Comparison of ENCODE assay signal across 8 mouse cellular contexts in the genomic region with DNA sequence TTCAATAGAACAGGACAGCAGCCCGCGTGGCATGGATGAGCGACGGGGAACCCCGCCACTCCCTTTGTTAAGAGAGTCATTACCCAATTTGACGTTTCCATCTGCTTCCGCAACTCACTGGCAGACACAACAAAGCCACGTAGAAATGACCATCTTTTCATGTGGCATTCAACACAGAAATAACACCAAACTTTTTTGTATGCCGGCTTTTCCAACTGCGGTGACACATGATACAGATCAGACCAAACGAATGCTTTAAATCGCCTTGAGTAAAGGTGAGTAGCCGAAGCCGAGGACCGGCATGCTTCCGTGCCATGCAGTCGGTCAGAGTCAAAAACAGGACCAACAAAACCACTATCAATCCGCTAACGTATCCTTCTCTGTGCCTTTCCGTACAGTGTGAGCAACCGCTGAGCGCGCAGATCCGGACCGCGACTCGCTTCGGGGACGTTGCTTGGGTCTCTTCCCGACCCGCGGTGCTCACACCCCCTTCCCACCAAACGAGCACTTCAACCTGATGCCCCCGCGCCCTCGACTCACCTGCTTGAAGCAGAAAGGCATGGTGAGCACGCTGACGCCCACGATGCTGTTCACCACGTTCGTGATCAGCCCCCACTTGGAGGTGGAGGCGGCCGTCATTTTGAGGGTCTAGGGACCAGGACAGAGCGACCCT. TPM values are rescaled to one million over a fixed set of nuclear protein-coding genes. Genes with fewer than 3 reads are reported as not detected.
DNase-seq lines count a peak whose midpoint lies in the region; ATAC-seq and TF ChIP-seq lines count a peak whose summit lies in the region.

No protein-coding gene starts in this region.

- peak overlapping the region; percentile 85 for H3K9ac ChIP-seq in heart, embryonic 14.5 days (ENCODE audit: low read length)
- peak overlapping the region; percentile 70 for H3K9ac ChIP-seq in midbrain, embryonic 15.5 days

- peak overlapping the region; percentile 89 for H3K4me3 ChIP-seq in cerebellum, adult 2 months (replicated peaks; ENCODE audit: insufficient read depth, low read depth, low read length)
- H3K4me3 ChIP-seq in heart, embryonic 14.5 days (ENCODE audit: control insufficient read depth in 1 of 2, insufficient read depth in 1 of 2, low read depth in 1 of 2, low read length in 2 of 2): peak overlapping the region; percentile 66 to 82
- H3K4me3 ChIP-seq in midbrain, embryonic 15.5 days: peak overlapping the region; percentile 65

- peak; percentile 28 for ATAC-seq in heart, embryonic 14.5 days (ENCODE audit: insufficient number of reproducible peaks, insufficient read depth, low FRiP score, low read depth)
- peak; percentile 62 for ATAC-seq in midbrain, embryonic 15.5 days (replicated peaks)

- no peaks in the 10 kb centered on the region for H3K9me3 ChIP-seq in heart, embryonic 14.5 days (ENCODE audit: control insufficient read depth, low read length)
- no peaks in the 10 kb centered on the region for H3K9me3 ChIP-seq in midbrain, embryonic 15.5 days

- H3K4me2 ChIP-seq in heart, embryonic 14.5 days (ENCODE audit: low read length): peak overlapping the region; percentile 78
- H3K4me2 ChIP-seq in midbrain, embryonic 15.5 days: peak overlapping the region; percentile 79

- WGBS in cerebellum, adult 2 months: under 1% methylated on average over 44 of the region's 44 CpGs
- WGBS in heart, embryonic 14.5 days: under 1% methylated on average over 44 of the region's 44 CpGs
- WGBS in midbrain, embryonic 15.5 days: under 1% methylated on average over 44 of the region's 44 CpGs

- no peak for TF ChIP-seq POLR2A in cerebellum, adult 2 months (IDR thresholded peaks at IDR 0.05; ENCODE audit: borderline replicate concordance, insufficient read depth, low read length)

- no peak for DNase-seq in cerebellum, adult 2 months
- DNase-seq in cerebellum, postnatal 25 days: no peak
- DNase-seq in 416B (ENCODE audit: low read depth) (peak; percentile 75), liver (peak; percentile 41)
- DNase-seq in c-Kit-negative CD71-positive TER-119-positive erythroid progenitor cells, embryonic 14.5 days (ENCODE audit: low read depth, low spot score): peak; percentile 26
- DNase-seq in urinary bladder, postnatal 14 days (ENCODE audit: low spot score): no peak

- peaks cover 12% of the 10 kb centered on the region; the same call in 1 of the 2 replicates for H3K36me3 ChIP-seq in heart, embryonic 14.5 days (ENCODE audit: control insufficient read depth, insufficient read depth, low read length)
- no peaks in the 10 kb centered on the region for H3K36me3 ChIP-seq in midbrain, embryonic 15.5 days (replicated peaks)

- 0 out of 2 replicates have a peak, but pooled peaks cover 4% of the 10 kb centered on the region for H3K4me1 ChIP-seq in cerebellum, adult 2 months (ENCODE audit: control insufficient read depth, insufficient read depth, low read length)
- peaks cover 6 to 19% of the 10 kb centered on the region in 2 experiments; a peak in 3 of 4 replicates for H3K4me1 ChIP-seq in heart, embryonic 14.5 days (ENCODE audit: control insufficient read depth in 2 of 2, insufficient read depth in 2 of 2, low read length in 2 of 2)
- peaks cover 22% of the 10 kb centered on the region for H3K4me1 ChIP-seq in midbrain, embryonic 15.5 days

- TF ChIP-seq CTCF in cerebellum, adult 2 months (IDR thresholded peaks at IDR 0.05; ENCODE audit: borderline replicate concordance, insufficient read depth, low read depth, low read length): no peak

- H3K27me3 ChIP-seq in cerebellum, adult 2 months (ENCODE audit: control insufficient read depth, insufficient read depth, low read length): no peaks in the 10 kb centered on the region
- H3K27me3 ChIP-seq in heart, embryonic 14.5 days (ENCODE audit: control insufficient read depth, insufficient read depth, low read length): no peaks in the 10 kb centered on the region
- no peaks in the 10 kb centered on the region for H3K27me3 ChIP-seq in midbrain, embryonic 15.5 days (replicated peaks)

- H3K27ac ChIP-seq in cerebellum, adult 2 months (ENCODE audit: insufficient read depth, low read length): peak overlapping the region; percentile 28; the same call in 1 of the 2 replicates
- H3K27ac ChIP-seq in heart, embryonic 14.5 days (replicated peaks in 1 of 2; ENCODE audit: control insufficient read depth in 1 of 2, insufficient read depth in 1 of 2, low read depth in 2 of 2, low read length in 2 of 2): peak overlapping the region; percentile 52 to 76
- peak overlapping the region; percentile 74 for H3K27ac ChIP-seq in midbrain, embryonic 15.5 days

RNA-seq across cellular contexts. Expression of a gene that starts 0.6 kb away (rescaled TPM):
- polyA plus RNA-seq in cerebellum, adult 2 months (2012; rRNA removed): 72.5 and 73.2 TPM in 2 replicates
- polyA plus RNA-seq in heart, embryonic 14.5 days (2014; fragmentation: Nextera tagmentation; extraction: Ambion mirVana): 68.8 and 74.1 TPM in 2 replicates
- 116 and 125 TPM in 2 replicates for polyA plus RNA-seq in midbrain, embryonic 15.5 days (2015; fragmentation: Nextera tagmentation; extraction: Ambion mirVana)

RNA-seq across cellular contexts. Expression of a gene that starts 51.8 kb away (rescaled TPM):
- polyA plus RNA-seq in cerebellum, adult 2 months (2012; rRNA removed): 43.5 and 50.7 TPM in 2 replicates
- 119 and 121 TPM in 2 replicates for polyA plus RNA-seq in heart, embryonic 14.5 days (2014; fragmentation: Nextera tagmentation; extraction: Ambion mirVana)
- polyA plus RNA-seq in midbrain, embryonic 15.5 days (2015; fragmentation: Nextera tagmentation; extraction: Ambion mirVana): 51.4 and 53.5 TPM in 2 replicates

RNA-seq across cellular contexts. Expression of a gene that starts 52.0 kb away (rescaled TPM):
- 43.5 and 44.7 TPM in 2 replicates for polyA plus RNA-seq in cerebellum, adult 2 months (2012; rRNA removed)
- polyA plus RNA-seq in heart, embryonic 14.5 days (2014; fragmentation: Nextera tagmentation; extraction: Ambion mirVana): 11.7 and 13.9 TPM in 2 replicates
- 23.6 and 24.2 TPM in 2 replicates for polyA plus RNA-seq in midbrain, embryonic 15.5 days (2015; fragmentation: Nextera tagmentation; extraction: Ambion mirVana)

Comparison
In these comparisons a context has a peak if more than half of its experiments do, and no peak if none do; other contexts are left out.
1. DNase-seq: peak in 416B (single experiment), c-Kit-negative CD71-positive TER-119-positive erythroid progenitor cells, embryonic 14.5 days (single experiment) and liver (single experiment); none in cerebellum, adult 2 months (0 of 2), cerebellum, postnatal 25 days (0 of 2) and urinary bladder, postnatal 14 days (single experiment).
2. Peak in every context shown above with its lines, with median percentiles within 50 percentile points of each other: H3K27ac ChIP-seq and H3K4me3 ChIP-seq.